Mouse (Mus musculus) cerebellum, adult 11-12 months (tissue): ENCODE measurements around the gene Sez6.

Source experiments
- DNase-seq: peaks from one replicate; pipeline ENCODE4 v3.0.0; 2022

Sez6 gene

GRCm38 (mm10) chr11:77906747-77907174, 23.8 kb upstream of the Sez6 start:
- peak; percentile 86 for DNase-seq

- DNase-seq, result no peak
These were observed 22.1 kb upstream of the Sez6 start for GRCm38 (mm10) chr11:77908468-77908867.

- DNase-seq, result no peak
These were observed 21.2 kb upstream of the Sez6 start for GRCm38 (mm10) chr11:77909376-77909775.

GRCm38 (mm10) chr11:77909776-77910175, 20.8 kb upstream of the Sez6 start:
- no peak for DNase-seq

- DNase-seq, result no peak
These were observed 17.1 kb upstream of the Sez6 start for GRCm38 (mm10) chr11:77913505-77913904.

- DNase-seq, result no peak
These were observed 15.9 kb upstream of the Sez6 start for GRCm38 (mm10) chr11:77914598-77915260.

GRCm38 (mm10) chr11:77916741-77917140, 13.9 kb upstream of the Sez6 start:
- no peak for DNase-seq

GRCm38 (mm10) chr11:77917166-77917565, 13.4 kb upstream of the Sez6 start:
- DNase-seq, result peak; percentile 68

- no peak for DNase-seq
These were observed 7.3 kb upstream of the Sez6 start for GRCm38 (mm10) chr11:77923285-77923684.

- no peak for DNase-seq
These were observed 4.6 kb upstream of the Sez6 start for GRCm38 (mm10) chr11:77925836-77926657.

- no peak for DNase-seq
These were observed 3.9 kb upstream of the Sez6 start for GRCm38 (mm10) chr11:77926666-77927065.

- DNase-seq, result no peak
These were observed 2.8 kb upstream of the Sez6 start for GRCm38 (mm10) chr11:77927837-77928236.

- no peak for DNase-seq
These were observed 1.2 kb downstream of the Sez6 start for GRCm38 (mm10) chr11:77931541-77932433.

GRCm38 (mm10) chr11:77932576-77932975, 2.0 kb downstream of the Sez6 start:
- DNase-seq, result no peak

GRCm38 (mm10) chr11:77934111-77934521, 3.5 kb downstream of the Sez6 start:
- DNase-seq, result peak; percentile 82

GRCm38 (mm10) chr11:77934568-77935311, 4.1 kb downstream of the Sez6 start:
- peak; percentile 79 for DNase-seq

- DNase-seq, result peak; percentile 67
These were observed 6.2 kb downstream of the Sez6 start for GRCm38 (mm10) chr11:77936846-77937245.

GRCm38 (mm10) chr11:77937649-77938410, 7.2 kb downstream of the Sez6 start:
- DNase-seq, result no peak

- no peak for DNase-seq
These were observed 11.6 kb downstream of the Sez6 start for GRCm38 (mm10) chr11:77942230-77942629.

- no peak for DNase-seq
These were observed 17.3 kb downstream of the Sez6 start for GRCm38 (mm10) chr11:77947860-77948259.

- no peak for DNase-seq
These were observed 19.6 kb downstream of the Sez6 start for GRCm38 (mm10) chr11:77950125-77950685.
